Comparison of ENCODE assay signal across 8 mouse cellular contexts in the genomic region with DNA sequence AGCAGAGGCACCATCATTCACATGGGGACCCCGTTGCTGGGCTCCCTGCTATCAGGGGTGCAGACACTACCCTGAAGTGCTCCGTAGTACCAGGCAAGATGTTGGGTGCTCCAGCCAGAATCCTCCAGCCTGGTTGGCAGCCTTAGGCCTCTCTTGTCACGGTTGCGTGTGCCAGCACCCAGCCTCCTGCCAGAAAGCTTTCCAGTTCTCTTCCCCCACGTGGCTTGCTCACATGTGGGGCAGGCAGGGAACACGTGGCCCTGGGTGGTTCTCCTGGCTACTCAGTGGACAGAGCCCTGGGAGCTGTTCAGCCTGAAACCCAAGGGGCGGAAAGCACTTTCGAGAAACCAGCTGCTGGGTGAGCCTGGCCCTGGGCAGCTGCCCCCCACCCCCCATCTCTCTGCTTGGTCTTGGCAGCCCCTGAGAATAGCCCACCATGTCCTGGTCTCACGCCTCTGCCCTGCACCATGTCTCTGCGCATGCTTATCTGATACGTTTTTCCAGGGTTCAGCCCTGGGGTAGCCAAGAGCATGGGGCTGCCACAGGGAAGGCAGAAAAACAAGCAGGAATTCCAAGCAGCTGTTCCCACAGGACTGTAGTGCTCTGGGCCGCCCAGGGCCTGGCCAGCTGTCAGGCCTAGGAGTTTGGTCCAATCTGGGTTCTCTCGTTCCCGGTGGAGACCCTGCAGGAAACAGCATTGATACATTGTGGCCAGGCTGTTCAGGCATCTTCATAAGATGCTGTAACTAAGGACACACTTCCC. TPM values are rescaled to one million over a fixed set of nuclear protein-coding genes. Genes with fewer than 3 reads are reported as not detected.
A peak's percentile ranks its signal among the peaks of the same experiment; 100 is the strongest.
DNase-seq lines count a peak whose midpoint lies in the region; ATAC-seq and TF ChIP-seq lines count a peak whose summit lies in the region.

No protein-coding gene starts in this region.

- 65% methylated on average over 14 of the region's 14 CpGs for WGBS in hindbrain, embryonic 12.5 days
- WGBS in hindbrain, embryonic 11.5 days = 70% methylated on average over 14 of the region's 14 CpGs
- WGBS in embryonic facial prominence, embryonic 10.5 days = 62% methylated on average over 14 of the region's 14 CpGs
- 32% methylated on average over 14 of the region's 14 CpGs for WGBS in heart, adult 2 months
- WGBS in kidney, postnatal 0 days = 55% methylated on average over 14 of the region's 14 CpGs
- WGBS in limb, embryonic 13.5 days = 49% methylated on average over 14 of the region's 14 CpGs

- no peak overlapping the region for H3K4me3 ChIP-seq in hindbrain, embryonic 12.5 days
- no peak overlapping the region for H3K4me3 ChIP-seq in hindbrain, embryonic 11.5 days (ENCODE audit: low read depth, low read length)
- H3K4me3 ChIP-seq in embryonic facial prominence, embryonic 10.5 days = no peak overlapping the region
- H3K4me3 ChIP-seq in heart, adult 2 months = no peak overlapping the region
- H3K4me3 ChIP-seq in kidney, postnatal 0 days (replicated peaks; ENCODE audit: low read depth, low read length) = no peak overlapping the region
- no peak overlapping the region for H3K4me3 ChIP-seq in limb, embryonic 13.5 days

- no peaks in the 10 kb centered on the region for H3K36me3 ChIP-seq in hindbrain, embryonic 12.5 days
- no peaks in the 10 kb centered on the region for H3K36me3 ChIP-seq in hindbrain, embryonic 11.5 days (ENCODE audit: control insufficient read depth, insufficient read depth, low read length)
- no peaks in the 10 kb centered on the region for H3K36me3 ChIP-seq in embryonic facial prominence, embryonic 10.5 days (replicated peaks)
- H3K36me3 ChIP-seq in heart, adult 2 months (ENCODE audit: control insufficient read depth, insufficient read depth, low read length) = no peaks in the 10 kb centered on the region
- no peaks in the 10 kb centered on the region for H3K36me3 ChIP-seq in kidney, postnatal 0 days (ENCODE audit: insufficient read depth, low read length)
- no peaks in the 10 kb centered on the region for H3K36me3 ChIP-seq in limb, embryonic 13.5 days

- ATAC-seq in hindbrain, embryonic 12.5 days (ENCODE audit: low FRiP score) = no peak
- no peak for ATAC-seq in hindbrain, embryonic 11.5 days (ENCODE audit: low FRiP score)
- peak; percentile 57 for ATAC-seq in kidney, postnatal 0 days (replicated peaks; ENCODE audit: low FRiP score, low read depth)
- ATAC-seq in limb, embryonic 13.5 days (ENCODE audit: low FRiP score, low read depth) = peak; percentile 74

- H3K27ac ChIP-seq in hindbrain, embryonic 12.5 days = peak overlapping the region; percentile 12; the same call in 1 of the 2 replicates
- H3K27ac ChIP-seq in hindbrain, embryonic 11.5 days (ENCODE audit: low read depth, low read length) = no peak overlapping the region; the same call in 1 of the 2 replicates
- H3K27ac ChIP-seq in embryonic facial prominence, embryonic 10.5 days (replicated peaks) = peak overlapping the region; percentile 81
- peak overlapping the region; percentile 76 for H3K27ac ChIP-seq in heart, adult 2 months
- H3K27ac ChIP-seq in kidney, postnatal 0 days = peak overlapping the region; percentile 47; the same call in 1 of the 2 replicates
- peak overlapping the region; percentile 55 for H3K27ac ChIP-seq in limb, embryonic 13.5 days

- TF ChIP-seq EP300 in heart, adult 2 months (IDR thresholded peaks at IDR 0.05; ENCODE audit: insufficient read depth, low read depth, low read length) = peak; percentile 68; the same call in 1 of the 2 replicates

- peak; percentile 9; the same call in 1 of the 2 replicates for TF ChIP-seq POLR2A in heart, adult 2 months (IDR thresholded peaks at IDR 0.05; ENCODE audit: insufficient read depth, low read depth, low read length)

- TF ChIP-seq CTCF in heart, adult 2 months (IDR thresholded peaks at IDR 0.05) = no peak
- 0 out of 2 replicates have a peak, but pooled peaks have one; percentile 18 for TF ChIP-seq CTCF in kidney, postnatal 0 days (IDR thresholded peaks at IDR 0.05; ENCODE audit: low read depth)

- DNase-seq in hindbrain, embryonic 11.5 days (ENCODE audit: low spot score) = no peak
- DNase-seq in embryonic facial prominence, embryonic 10.5 days (ENCODE audit: low spot score) = peak; percentile 33
- peak; percentile 89 to 92 for DNase-seq in heart, adult 2 months
- DNase-seq in kidney, postnatal 0 days (ENCODE audit: low spot score) = peak; percentile 81
- peak; percentile 98 for DNase-seq in skeletal muscle tissue, adult 2 months (ENCODE audit: low read depth, low spot score)
- DNase-seq in thymus, postnatal 25 days = no peak

- H3K4me2 ChIP-seq in hindbrain, embryonic 12.5 days (replicated peaks) = no peak overlapping the region
- H3K4me2 ChIP-seq in hindbrain, embryonic 11.5 days (replicated peaks; ENCODE audit: low read depth, low read length) = no peak overlapping the region
- no peak overlapping the region for H3K4me2 ChIP-seq in kidney, postnatal 0 days (ENCODE audit: low read length)
- H3K4me2 ChIP-seq in limb, embryonic 13.5 days (replicated peaks) = no peak overlapping the region

- no peak overlapping the region for H3K9ac ChIP-seq in hindbrain, embryonic 12.5 days
- H3K9ac ChIP-seq in hindbrain, embryonic 11.5 days (ENCODE audit: low read depth, low read length) = no peak overlapping the region
- peak overlapping the region; percentile 18; the same call in 1 of the 2 replicates for H3K9ac ChIP-seq in heart, adult 2 months (ENCODE audit: low read depth, low read length)
- no peak overlapping the region for H3K9ac ChIP-seq in kidney, postnatal 0 days (ENCODE audit: low read depth, low read length)
- peak overlapping the region; percentile 15; the same call in 1 of the 2 replicates for H3K9ac ChIP-seq in limb, embryonic 13.5 days

- H3K9me3 ChIP-seq in hindbrain, embryonic 12.5 days (replicated peaks) = no peaks in the 10 kb centered on the region
- H3K9me3 ChIP-seq in hindbrain, embryonic 11.5 days (ENCODE audit: control insufficient read depth, low read length) = no peaks in the 10 kb centered on the region
- no peaks in the 10 kb centered on the region for H3K9me3 ChIP-seq in embryonic facial prominence, embryonic 10.5 days
- H3K9me3 ChIP-seq in kidney, postnatal 0 days (replicated peaks; ENCODE audit: low read length) = no peaks in the 10 kb centered on the region
- H3K9me3 ChIP-seq in limb, embryonic 13.5 days = no peaks in the 10 kb centered on the region

- no peaks in the 10 kb centered on the region for H3K79me2 ChIP-seq in heart, adult 2 months (replicated peaks; ENCODE audit: control insufficient read depth, insufficient read depth, low read length)

- H3K4me1 ChIP-seq in hindbrain, embryonic 12.5 days = peaks cover 11% of the 10 kb centered on the region
- no peaks in the 10 kb centered on the region for H3K4me1 ChIP-seq in hindbrain, embryonic 11.5 days (replicated peaks; ENCODE audit: control insufficient read depth, insufficient read depth, low read length)
- peaks cover 56% of the 10 kb centered on the region for H3K4me1 ChIP-seq in embryonic facial prominence, embryonic 10.5 days
- H3K4me1 ChIP-seq in heart, adult 2 months (ENCODE audit: control insufficient read depth, insufficient read depth, low read length) = peaks cover 12% of the 10 kb centered on the region
- H3K4me1 ChIP-seq in kidney, postnatal 0 days (replicated peaks; ENCODE audit: insufficient read depth, low read length) = no peaks in the 10 kb centered on the region; the same call in 1 of the 2 replicates
- peaks cover 26% of the 10 kb centered on the region for H3K4me1 ChIP-seq in limb, embryonic 13.5 days

- no peaks in the 10 kb centered on the region for H3K27me3 ChIP-seq in hindbrain, embryonic 12.5 days
- H3K27me3 ChIP-seq in hindbrain, embryonic 11.5 days (ENCODE audit: control insufficient read depth, insufficient read depth, low read length) = no peaks in the 10 kb centered on the region
- H3K27me3 ChIP-seq in embryonic facial prominence, embryonic 10.5 days (replicated peaks; ENCODE audit: low read depth, poor library complexity, severe bottlenecking) = no peaks in the 10 kb centered on the region
- H3K27me3 ChIP-seq in heart, adult 2 months (ENCODE audit: control insufficient read depth, insufficient read depth, low read length) = no peaks in the 10 kb centered on the region
- no peaks in the 10 kb centered on the region for H3K27me3 ChIP-seq in kidney, postnatal 0 days (ENCODE audit: insufficient read depth, low read length)
- H3K27me3 ChIP-seq in limb, embryonic 13.5 days = no peaks in the 10 kb centered on the region

- intact Hi-C loops in heart, adult 2 months (cut with DNase I) = no loop called here

RNA-seq across cellular contexts. Expression of gene Crispld2, which starts 54.2 kb away (rescaled TPM):
- polyA plus RNA-seq in hindbrain, embryonic 12.5 days (2016; fragmentation: Nextera tagmentation; extraction: Ambion mirVana) = 4.8 and 5.3 TPM in 2 replicates
- polyA plus RNA-seq in hindbrain, embryonic 11.5 days (2014; fragmentation: Nextera tagmentation; extraction: Ambion mirVana) = 2.1 and 2.6 TPM in 2 replicates
- polyA plus RNA-seq in embryonic facial prominence, embryonic 10.5 days (2016; fragmentation: Nextera tagmentation; extraction: Ambion mirVana) = 6.1 and 6.5 TPM in 2 replicates
- 10 to 100 TPM; 24.3 to 29.9 TPM for total RNA-seq in heart, adult 2 months (2021)
- polyA plus RNA-seq in heart, adult 2 months (2012; rRNA removed) = 30.3 and 47.5 TPM in 2 replicates
- polyA plus RNA-seq in kidney, postnatal 0 days (2015; fragmentation: Nextera tagmentation; extraction: Ambion mirVana) = 12.2 and 12.7 TPM in 2 replicates
- polyA plus RNA-seq in limb, embryonic 13.5 days (2015; fragmentation: Nextera tagmentation; extraction: Ambion mirVana) = 7.1 and 8.9 TPM in 2 replicates

RNA-seq across cellular contexts. Expression of gene Zdhhc7, which starts 54.8 kb away (rescaled TPM):
- 30.6 and 36.8 TPM in 2 replicates for polyA plus RNA-seq in hindbrain, embryonic 12.5 days (2016; fragmentation: Nextera tagmentation; extraction: Ambion mirVana)
- 24.6 and 25.2 TPM in 2 replicates for polyA plus RNA-seq in hindbrain, embryonic 11.5 days (2014; fragmentation: Nextera tagmentation; extraction: Ambion mirVana)
- 30.0 and 33.0 TPM in 2 replicates for polyA plus RNA-seq in embryonic facial prominence, embryonic 10.5 days (2016; fragmentation: Nextera tagmentation; extraction: Ambion mirVana)
- total RNA-seq in heart, adult 2 months (2021) = 10 to 100 TPM; 34.2 to 35.4 TPM
- 48.5 and 70.6 TPM in 2 replicates for polyA plus RNA-seq in heart, adult 2 months (2012; rRNA removed)
- polyA plus RNA-seq in kidney, postnatal 0 days (2015; fragmentation: Nextera tagmentation; extraction: Ambion mirVana) = 30.3 and 31.8 TPM in 2 replicates
- polyA plus RNA-seq in limb, embryonic 13.5 days (2015; fragmentation: Nextera tagmentation; extraction: Ambion mirVana) = 31.6 and 32.8 TPM in 2 replicates

Comparison
In these comparisons a context has a peak if more than half of its experiments do, and no peak if none do; other contexts are left out.
1. ATAC-seq: peak in kidney, postnatal 0 days (single experiment) and limb, embryonic 13.5 days (single experiment); none in hindbrain, embryonic 12.5 days (single experiment) and hindbrain, embryonic 11.5 days (single experiment).
2. H3K9ac ChIP-seq: peak in heart, adult 2 months (single experiment) and limb, embryonic 13.5 days (single experiment); none in hindbrain, embryonic 12.5 days (single experiment), hindbrain, embryonic 11.5 days (single experiment) and kidney, postnatal 0 days (single experiment).
3. DNase-seq: peak in embryonic facial prominence, embryonic 10.5 days (single experiment), heart, adult 2 months (2 of 2), kidney, postnatal 0 days (single experiment) and skeletal muscle tissue, adult 2 months (single experiment); none in hindbrain, embryonic 11.5 days (single experiment) and thymus, postnatal 25 days (single experiment).